In genomic region chr11:101218436-101219055, GRCm38 (mm10) we compare ENCODE assay signal across 21 mouse cellular contexts. TPM values are rescaled to one million over a fixed set of nuclear protein-coding genes. Genes with fewer than 3 reads are reported as not detected.
DNase-seq lines count a peak whose midpoint lies in the region; ATAC-seq and TF ChIP-seq lines count a peak whose summit lies in the region.
"Had no signal": no experiment of that assay in that cellular context is flagged by ENCODE, and none has a peak within 500 bp of the region (broad histone marks: within the 10 kb centered on the region; RNA-seq: fewer than 3 reads in every experiment).

No protein-coding gene starts in this region.

- peak overlapping the region; percentile 26 for H3K4me2 ChIP-seq in kidney, embryonic 16.5 days (replicated peaks; ENCODE audit: low read depth, low read length)
- H3K4me2 ChIP-seq in intestine, embryonic 15.5 days (replicated peaks), result no peak overlapping the region
- H3K4me2 ChIP-seq: embryonic facial prominence, embryonic 13.5 days had no signal

- H3K9ac ChIP-seq in kidney, embryonic 16.5 days (replicated peaks; ENCODE audit: low read length), result no peak overlapping the region; the same call in 1 of the 2 replicates
- no peak overlapping the region for H3K9ac ChIP-seq in intestine, embryonic 15.5 days
- H3K9ac ChIP-seq: embryonic facial prominence, embryonic 13.5 days had no signal

- H3K27ac ChIP-seq in brown adipose tissue, adult 24 weeks (replicated peaks; ENCODE audit: low read depth, low read length), result peak overlapping the region; percentile 47
- H3K27ac ChIP-seq in kidney, embryonic 16.5 days (ENCODE audit: low read length), result peak overlapping the region; percentile 79
- H3K27ac ChIP-seq in layer of hippocampus, adult 2 months, result no peak overlapping the region
- H3K27ac ChIP-seq in intestine, embryonic 15.5 days, result no peak overlapping the region
- H3K27ac ChIP-seq: embryonic facial prominence, embryonic 13.5 days; hindbrain, embryonic 10.5 days; hindbrain, postnatal 0 days had no signal

- H3K27me3 ChIP-seq in kidney, embryonic 16.5 days (ENCODE audit: insufficient read depth, low read length), result no peaks in the 10 kb centered on the region
- H3K27me3 ChIP-seq in intestine, embryonic 15.5 days (replicated peaks), result no peaks in the 10 kb centered on the region
- H3K27me3 ChIP-seq: embryonic facial prominence, embryonic 13.5 days had no signal

- peaks cover 28% of the 10 kb centered on the region for H3K36me3 ChIP-seq in kidney, embryonic 16.5 days (ENCODE audit: insufficient read depth, low read length)
- peaks cover 7% of the 10 kb centered on the region; the same call in 1 of the 2 replicates for H3K36me3 ChIP-seq in intestine, embryonic 15.5 days

- TF ChIP-seq CTCF in layer of hippocampus, adult 2 months (conservative IDR thresholded peaks at IDR 0.05), result no peak

- H3K4me1 ChIP-seq in brown adipose tissue, adult 24 weeks (ENCODE audit: control insufficient read depth, insufficient read depth, insufficient read length, low read length), result peaks cover 12% of the 10 kb centered on the region
- H3K4me1 ChIP-seq in kidney, embryonic 16.5 days (ENCODE audit: insufficient read depth, low read length), result peaks cover 26% of the 10 kb centered on the region
- H3K4me1 ChIP-seq in intestine, embryonic 15.5 days (replicated peaks), result 0 out of 2 replicates have a peak, but pooled peaks cover 5% of the 10 kb centered on the region
- H3K4me1 ChIP-seq: embryonic facial prominence, embryonic 13.5 days; hindbrain, embryonic 10.5 days had no signal

- no peak for ATAC-seq in kidney, embryonic 16.5 days (ENCODE audit: low FRiP score, low TSS enrichment)
- no peak for ATAC-seq in intestine, embryonic 15.5 days
- ATAC-seq: forebrain, embryonic 16.5 days; hindbrain, postnatal 0 days had no signal

- H3K4me3 ChIP-seq in brown adipose tissue, adult 24 weeks (ENCODE audit: insufficient read depth, low read depth, low read length), result no peak overlapping the region
- no peak overlapping the region for H3K4me3 ChIP-seq in kidney, embryonic 16.5 days (ENCODE audit: low read length)
- H3K4me3 ChIP-seq in layer of hippocampus, adult 2 months, result no peak overlapping the region
- H3K4me3 ChIP-seq in intestine, embryonic 15.5 days (replicated peaks), result no peak overlapping the region
- H3K4me3 ChIP-seq: embryonic facial prominence, embryonic 13.5 days; hindbrain, embryonic 10.5 days had no signal

- H3K9me3 ChIP-seq in kidney, embryonic 16.5 days (ENCODE audit: low read length), result no peaks in the 10 kb centered on the region
- no peaks in the 10 kb centered on the region for H3K9me3 ChIP-seq in intestine, embryonic 15.5 days
- H3K9me3 ChIP-seq: embryonic facial prominence, embryonic 13.5 days; hindbrain, embryonic 10.5 days had no signal

- 43% methylated on average over 10 of the region's 10 CpGs for WGBS in kidney, embryonic 16.5 days
- WGBS in intestine, embryonic 15.5 days, result 88% methylated on average over 10 of the region's 10 CpGs

- peak; percentile 45 for DNase-seq in CD4-positive helper T cell, adult 2 months (ENCODE audit: low read depth, low spot score)
- peak; percentile 73 for DNase-seq in thymus, postnatal 0 days (ENCODE audit: low spot score)
- no peak for DNase-seq in layer of hippocampus, adult 2 months (ENCODE audit: low spot score in 2 of 2)
- no peak for DNase-seq in heart, adult 8-10 months (ENCODE audit: low spot score)
- DNase-seq in urinary bladder, postnatal 36 days (ENCODE audit: low spot score in 2 of 2), result no peak
- DNase-seq: adrenal gland, adult 8-10 months; cerebellum, postnatal 10 days; gastrocnemius, postnatal 36 days; lung, adult 18-20 months; lung, postnatal 14 days; midbrain, embryonic 14.5 days had no signal

RNA-seq across cellular contexts. Expression of gene Ezh1, which starts 7.7 kb away (rescaled TPM):
- 13.3 and 20.7 TPM in 2 replicates for polyA plus RNA-seq in brown adipose tissue, adult 24 weeks (2012; ENCODE audit: insufficient read depth, insufficient read length, missing spikeins)
- polyA plus RNA-seq in kidney, embryonic 16.5 days (2015; fragmentation: Nextera tagmentation; extraction: Ambion mirVana), result 25.1 and 29.5 TPM in 2 replicates
- polyA plus RNA-seq in thymus, postnatal 0 days (2015; fragmentation: Nextera tagmentation; extraction: Ambion mirVana), result 13.7 and 13.8 TPM in 2 replicates
- total RNA-seq in layer of hippocampus, adult 2 months (2021), result 10 to 100 TPM; 73.6 to 81.8 TPM
- total RNA-seq in heart, adult 8-10 months (2022), result 10 to 100 TPM; 28.6 to 37.3 (median 31.7) TPM
- polyA plus RNA-seq in intestine, embryonic 15.5 days (2015; fragmentation: Nextera tagmentation; extraction: Ambion mirVana), result 16.0 and 16.3 TPM in 2 replicates

RNA-seq across cellular contexts. Expression of gene Ramp2, which starts 27.3 kb away (rescaled TPM):
- 20.0 and 27.6 TPM in 2 replicates for polyA plus RNA-seq in brown adipose tissue, adult 24 weeks (2012; ENCODE audit: insufficient read depth, insufficient read length, missing spikeins)
- 246 and 270 TPM in 2 replicates for polyA plus RNA-seq in kidney, embryonic 16.5 days (2015; fragmentation: Nextera tagmentation; extraction: Ambion mirVana)
- polyA plus RNA-seq in thymus, postnatal 0 days (2015; fragmentation: Nextera tagmentation; extraction: Ambion mirVana), result 29.6 and 30.8 TPM in 2 replicates
- 10 to 100 TPM; 62.2 to 68.0 TPM for total RNA-seq in layer of hippocampus, adult 2 months (2021)
- 10 to 100 TPM; 60.8 to 93.6 (median 83.9) TPM for total RNA-seq in heart, adult 8-10 months (2022)
- polyA plus RNA-seq in intestine, embryonic 15.5 days (2015; fragmentation: Nextera tagmentation; extraction: Ambion mirVana), result 98.5 and 114 TPM in 2 replicates
- total RNA-seq: megakaryocyte, adult 5-6 weeks; neutrophil, adult 5-6 weeks had no signal

RNA-seq across cellular contexts. Expression of gene Vps25, which starts 35.0 kb away (rescaled TPM):
- polyA plus RNA-seq in brown adipose tissue, adult 24 weeks (2012; ENCODE audit: insufficient read depth, insufficient read length, missing spikeins), result 109 and 141 TPM in 2 replicates
- 154 TPM in 2 replicates for polyA plus RNA-seq in kidney, embryonic 16.5 days (2015; fragmentation: Nextera tagmentation; extraction: Ambion mirVana)
- 132 and 149 TPM in 2 replicates for polyA plus RNA-seq in thymus, postnatal 0 days (2015; fragmentation: Nextera tagmentation; extraction: Ambion mirVana)
- total RNA-seq in layer of hippocampus, adult 2 months (2021), result 10 to 100 TPM; 68.8 to 69.4 TPM
- total RNA-seq in heart, adult 8-10 months (2022), result 100 to 1,000 TPM in 3 of 4 experiments, 10 to 100 TPM in 1; 88.4 to 109 (median 104) TPM
- polyA plus RNA-seq in intestine, embryonic 15.5 days (2015; fragmentation: Nextera tagmentation; extraction: Ambion mirVana), result 135 and 142 TPM in 2 replicates

RNA-seq across cellular contexts. Expression of gene Wnk4, which starts 41.8 kb away (rescaled TPM):
- polyA plus RNA-seq in brown adipose tissue, adult 24 weeks (2012; ENCODE audit: insufficient read depth, insufficient read length, missing spikeins), result not detected in 2 replicates
- 30.5 and 39.5 TPM in 2 replicates for polyA plus RNA-seq in kidney, embryonic 16.5 days (2015; fragmentation: Nextera tagmentation; extraction: Ambion mirVana)
- 1.4 and 2.1 TPM in 2 replicates for polyA plus RNA-seq in thymus, postnatal 0 days (2015; fragmentation: Nextera tagmentation; extraction: Ambion mirVana)
- total RNA-seq in layer of hippocampus, adult 2 months (2021), result 10 to 100 TPM; 11.3 to 11.4 TPM
- total RNA-seq in heart, adult 8-10 months (2022), result 10 to 100 TPM in 3 of 4 experiments, 1 to 10 TPM in 1; 7.6 to 16.6 (median 14.2) TPM
- polyA plus RNA-seq in intestine, embryonic 15.5 days (2015; fragmentation: Nextera tagmentation; extraction: Ambion mirVana), result 12.3 and 12.7 TPM in 2 replicates

RNA-seq across cellular contexts. Expression of gene Ccr10, which starts 43.3 kb away (rescaled TPM):
- polyA plus RNA-seq in brown adipose tissue, adult 24 weeks (2012; ENCODE audit: insufficient read depth, insufficient read length, missing spikeins), result 1.2 TPM in 1 of 2 replicates, not detected in the other
- polyA plus RNA-seq in kidney, embryonic 16.5 days (2015; fragmentation: Nextera tagmentation; extraction: Ambion mirVana), result 0.50 and 0.76 TPM in 2 replicates
- polyA plus RNA-seq in thymus, postnatal 0 days (2015; fragmentation: Nextera tagmentation; extraction: Ambion mirVana), result 1.7 and 1.8 TPM in 2 replicates
- total RNA-seq in layer of hippocampus, adult 2 months (2021), result not detected
- total RNA-seq in heart, adult 8-10 months (2022), result under 1 TPM in 2 of 4 experiments, not detected in 2; 0.14 to 0.19 TPM
- 0.25 and 0.36 TPM in 2 replicates for polyA plus RNA-seq in intestine, embryonic 15.5 days (2015; fragmentation: Nextera tagmentation; extraction: Ambion mirVana)
- total RNA-seq: gastrocnemius, postnatal 36 days; liver, adult 2 months; neutrophil, adult 5-6 weeks had no signal
- polyA plus RNA-seq: forebrain, embryonic 16.5 days; midbrain, embryonic 14.5 days had no signal

Comparison
In these comparisons a context has a peak if more than half of its experiments do, and no peak if none do; other contexts are left out.
1. DNase-seq: peak in CD4-positive helper T cell, adult 2 months (single experiment) and thymus, postnatal 0 days (single experiment); none in layer of hippocampus, adult 2 months (0 of 2), heart, adult 8-10 months (single experiment) and urinary bladder, postnatal 36 days (0 of 2).
2. H3K27ac ChIP-seq: peak in brown adipose tissue, adult 24 weeks (single experiment) and kidney, embryonic 16.5 days (single experiment); none in layer of hippocampus, adult 2 months (single experiment) and intestine, embryonic 15.5 days (single experiment).